Mouse (Mus musculus): ENCODE data around the gene Cachd1. TPM values are rescaled to one million over a fixed set of nuclear protein-coding genes. Genes with fewer than 3 reads are reported as not detected.

Gene Cachd1
- 34.7 and 35.5 TPM in 2 replicates for polyA plus RNA-seq (2016; fragmentation: Nextera tagmentation; extraction: Ambion mirVana)

- Histone ChIP-seq H3K27me3 (no peaks in the 10 kb centered on the region), H3K4me3 (peak within 1 kb of the TSS; percentile 91), H3K9ac (peak within 1 kb of the TSS; percentile 95), H3K36me3 (no peaks in the 10 kb centered on the region), H3K4me1 (peaks cover 33% of the 10 kb centered on the region), H3K9me3 (replicated peaks) (no peaks in the 10 kb centered on the region; the same call in 1 of the 2 replicates), H3K4me2 (replicated peaks) (peak within 1 kb of the TSS; percentile 82), H3K27ac (peak within 1 kb of the TSS; percentile 93)
- peak; percentile 78 for ATAC-seq (ENCODE audit: low FRiP score)
- under 1% methylated on average over 42 of the region's 50 CpGs for WGBS
Observed at GRCm38 (mm10) chr4:100776043-100776870, at the start of gene Cachd1. TSS of gene Cachd1 (plus strand) at chr4:100776675.

GRCm38 (mm10) chr4:100728896-100729479 lies 47.5 kb upstream of the Cachd1 start:
- WGBS, result 87% methylated on average over 5 of the region's 5 CpGs
- no peak overlapping the region for H3K27ac ChIP-seq

GRCm38 (mm10) chr4:100735098-100735935 lies 41.2 kb upstream of the Cachd1 start:
- Histone ChIP-seq H3K27me3 (no peaks in the 10 kb centered on the region), H3K4me2 (replicated peaks) (no peak overlapping the region), H3K9ac (no peak overlapping the region), H3K4me3 (no peak overlapping the region), H3K9me3 (replicated peaks) (no peaks in the 10 kb centered on the region), H3K27ac (no peak overlapping the region), H3K4me1 (no peaks in the 10 kb centered on the region), H3K36me3 (no peaks in the 10 kb centered on the region)
- WGBS, result 78% methylated on average over 9 of the region's 9 CpGs
- no peak for ATAC-seq (ENCODE audit: low FRiP score)

More at GRCm38 (mm10) chr4:100728896-100729479, 47.5 kb upstream of the Cachd1 start:
- Histone ChIP-seq H3K4me2 (replicated peaks) (no peak overlapping the region), H3K36me3 (no peaks in the 10 kb centered on the region), H3K4me3 (no peak overlapping the region), H3K9me3 (replicated peaks) (no peaks in the 10 kb centered on the region), H3K4me1 (0 out of 2 replicates have a peak, but pooled peaks cover 7% of the 10 kb centered on the region), H3K27me3 (no peaks in the 10 kb centered on the region), H3K9ac (no peak overlapping the region)
- ATAC-seq (ENCODE audit: low FRiP score), result no peak

DNA sequence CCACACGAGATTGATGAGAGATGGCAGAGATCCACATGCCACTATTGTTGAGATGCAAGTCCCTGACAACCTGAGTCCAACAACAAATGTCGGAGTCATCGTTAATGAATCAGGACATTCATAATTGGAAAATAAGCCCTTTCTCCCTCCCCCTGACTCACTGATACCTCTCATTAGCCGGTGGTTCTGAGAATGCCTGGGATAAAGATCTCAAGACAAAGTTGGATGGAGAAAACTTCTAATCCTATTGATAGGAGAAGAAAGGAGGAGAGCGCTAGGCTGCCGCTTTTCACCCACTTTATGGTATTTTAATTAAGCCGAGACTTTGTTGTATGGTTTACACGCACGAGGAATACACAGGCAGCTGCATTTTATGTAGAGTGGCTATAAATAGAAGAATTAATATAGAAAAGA lies 40.5 kb upstream of the Cachd1 start:
- no peaks in the 10 kb centered on the region for H3K4me1 ChIP-seq
- no peak overlapping the region for H3K4me2 ChIP-seq (replicated peaks)
- 56% methylated on average over 9 of the region's 9 CpGs for WGBS
- no peaks in the 10 kb centered on the region for H3K36me3 ChIP-seq
- no peaks in the 10 kb centered on the region for H3K9me3 ChIP-seq (replicated peaks)
- H3K27ac ChIP-seq, result no peak overlapping the region
- ATAC-seq (ENCODE audit: low FRiP score), result no peak
- no peak overlapping the region for H3K9ac ChIP-seq
- H3K27me3 ChIP-seq, result no peaks in the 10 kb centered on the region
- no peak overlapping the region for H3K4me3 ChIP-seq

DNA sequence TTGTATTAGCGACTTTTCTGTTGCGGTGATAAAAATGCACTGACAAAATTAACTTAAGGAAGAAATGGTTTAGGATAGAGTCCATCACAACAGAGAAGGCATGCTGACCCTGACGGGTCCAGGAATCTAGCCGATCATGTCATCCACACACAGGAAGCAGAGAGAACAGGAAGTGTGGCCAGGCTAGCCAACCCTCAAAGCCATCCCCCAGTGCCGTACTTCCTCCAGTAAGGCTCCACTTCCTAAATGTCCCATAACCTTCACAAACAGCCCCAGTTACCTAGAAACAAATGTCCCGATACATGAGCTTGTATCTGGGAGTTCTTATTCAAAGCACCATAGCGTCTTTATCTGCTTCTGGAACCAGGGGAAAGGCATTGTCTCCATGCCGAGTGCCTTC lies 32.9 kb upstream of the Cachd1 start:
- Histone ChIP-seq H3K4me3 (no peak overlapping the region), H3K4me2 (replicated peaks) (no peak overlapping the region), H3K36me3 (no peaks in the 10 kb centered on the region), H3K9me3 (replicated peaks) (0 out of 2 replicates have a peak, but pooled peaks cover 3% of the 10 kb centered on the region), H3K9ac (no peak overlapping the region), H3K27me3 (no peaks in the 10 kb centered on the region), H3K27ac (no peak overlapping the region), H3K4me1 (no peaks in the 10 kb centered on the region)
- WGBS, result 82% methylated on average over 8 of the region's 8 CpGs
- no peak for ATAC-seq (ENCODE audit: low FRiP score)

- WGBS, result 91% methylated on average over 2 of the region's 2 CpGs
- H3K4me3 ChIP-seq, result no peak overlapping the region
- no peaks in the 10 kb centered on the region for H3K4me1 ChIP-seq
- ATAC-seq (ENCODE audit: low FRiP score), result no peak
- H3K27me3 ChIP-seq, result no peaks in the 10 kb centered on the region
- no peaks in the 10 kb centered on the region for H3K36me3 ChIP-seq
- H3K27ac ChIP-seq, result no peak overlapping the region
- H3K9ac ChIP-seq, result no peak overlapping the region
- H3K9me3 ChIP-seq (replicated peaks), result no peaks in the 10 kb centered on the region
- H3K4me2 ChIP-seq (replicated peaks), result no peak overlapping the region
Observed at GRCm38 (mm10) chr4:100752278-100752677, 24.2 kb upstream of the Cachd1 start.

DNA sequence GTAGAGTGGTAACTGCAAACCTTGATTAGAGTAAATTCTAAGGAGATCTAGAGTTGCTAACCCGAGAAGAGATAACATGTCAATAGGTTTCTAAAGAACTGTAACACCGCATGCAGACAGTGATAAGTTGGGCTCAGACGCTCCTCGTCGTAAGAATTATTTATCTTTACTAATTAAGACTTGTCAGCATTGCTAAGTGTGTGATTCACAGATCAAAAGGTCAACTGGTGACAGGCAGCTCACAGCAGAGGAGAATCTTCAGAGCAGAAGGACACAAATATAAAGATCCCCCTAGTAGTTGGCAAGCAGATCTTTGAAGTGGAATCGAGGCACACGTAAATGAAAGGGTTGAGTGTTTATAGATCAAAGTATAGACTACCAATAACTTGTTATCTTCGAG lies 20.8 kb upstream of the Cachd1 start:
- no peaks in the 10 kb centered on the region for H3K4me1 ChIP-seq
- H3K4me2 ChIP-seq (replicated peaks), result no peak overlapping the region
- H3K36me3 ChIP-seq, result no peaks in the 10 kb centered on the region
- no peaks in the 10 kb centered on the region for H3K9me3 ChIP-seq (replicated peaks)
- H3K4me3 ChIP-seq, result no peak overlapping the region
- no peak overlapping the region for H3K27ac ChIP-seq
- 78% methylated on average over 8 of the region's 8 CpGs for WGBS
- no peaks in the 10 kb centered on the region for H3K27me3 ChIP-seq
- H3K9ac ChIP-seq, result no peak overlapping the region
- ATAC-seq (ENCODE audit: low FRiP score), result no peak

- no peaks in the 10 kb centered on the region for H3K36me3 ChIP-seq
- H3K4me1 ChIP-seq, result no peaks in the 10 kb centered on the region
- H3K9ac ChIP-seq, result no peak overlapping the region
- no peak overlapping the region for H3K4me2 ChIP-seq (replicated peaks)
- no peak overlapping the region for H3K4me3 ChIP-seq
- ATAC-seq (ENCODE audit: low FRiP score), result no peak
- no peaks in the 10 kb centered on the region for H3K27me3 ChIP-seq
- H3K27ac ChIP-seq, result no peak overlapping the region
- H3K9me3 ChIP-seq (replicated peaks), result no peaks in the 10 kb centered on the region
Observed at GRCm38 (mm10) chr4:100756499-100756898, 20.0 kb upstream of the Cachd1 start.

- H3K4me3 ChIP-seq, result no peak overlapping the region
- no peaks in the 10 kb centered on the region for H3K9me3 ChIP-seq (replicated peaks)
- no peak overlapping the region for H3K4me2 ChIP-seq (replicated peaks)
- no peaks in the 10 kb centered on the region for H3K36me3 ChIP-seq
- WGBS, result 75% methylated on average over 6 of the region's 6 CpGs
- H3K27me3 ChIP-seq, result no peaks in the 10 kb centered on the region
- no peak overlapping the region for H3K9ac ChIP-seq
- no peak overlapping the region for H3K27ac ChIP-seq
- no peak for ATAC-seq (ENCODE audit: low FRiP score)
- H3K4me1 ChIP-seq, result no peaks in the 10 kb centered on the region
Observed at GRCm38 (mm10) chr4:100758265-100758898, 18.1 kb upstream of the Cachd1 start.

DNA sequence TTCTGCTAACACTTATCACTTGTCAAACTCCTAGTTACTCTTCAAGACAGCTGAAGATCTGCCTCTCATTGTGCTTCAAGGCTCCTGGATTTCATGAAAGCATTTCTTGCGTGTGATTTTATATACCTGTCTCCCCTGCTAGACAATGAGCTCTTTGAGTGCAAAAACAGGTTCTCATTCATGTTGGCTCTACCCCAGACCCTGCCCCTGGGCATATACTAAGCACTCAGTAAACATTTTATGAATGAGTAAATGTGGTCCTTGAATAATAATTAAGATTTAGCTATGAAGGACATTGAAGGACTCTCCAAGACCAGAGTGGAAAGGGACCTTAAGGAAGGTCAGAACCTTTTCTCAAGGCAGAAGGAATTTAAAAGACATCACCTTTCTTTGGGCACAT lies 16.9 kb upstream of the Cachd1 start:
- H3K4me3 ChIP-seq, result no peak overlapping the region
- ATAC-seq (ENCODE audit: low FRiP score), result no peak
- no peak overlapping the region for H3K27ac ChIP-seq
- H3K27me3 ChIP-seq, result no peaks in the 10 kb centered on the region
- no peaks in the 10 kb centered on the region for H3K4me1 ChIP-seq
- 79% methylated on average over 1 of the region's 1 CpGs for WGBS
- no peaks in the 10 kb centered on the region for H3K9me3 ChIP-seq (replicated peaks)
- H3K36me3 ChIP-seq, result no peaks in the 10 kb centered on the region
- no peak overlapping the region for H3K9ac ChIP-seq
- H3K4me2 ChIP-seq (replicated peaks), result no peak overlapping the region

DNA sequence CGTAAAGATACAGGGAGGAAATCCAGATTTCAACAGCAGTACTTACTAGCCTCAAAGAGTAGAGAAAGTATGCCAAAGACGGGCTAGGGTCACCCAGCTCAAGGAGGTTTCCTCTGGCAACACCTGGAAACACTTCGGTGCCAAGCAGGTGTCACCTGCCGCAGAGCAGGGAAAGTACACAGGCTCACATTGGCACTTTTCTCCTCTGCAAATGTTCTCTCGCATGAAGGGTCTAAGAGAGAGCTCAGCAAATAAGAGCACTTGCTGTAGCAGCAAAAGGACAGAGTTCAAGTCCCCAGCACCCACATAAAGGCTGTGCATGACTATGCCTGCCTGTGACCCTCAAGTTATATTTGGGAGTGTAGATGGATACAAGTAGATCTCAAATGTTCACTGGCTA lies 16.1 kb upstream of the Cachd1 start:
- Histone ChIP-seq H3K4me2 (replicated peaks) (no peak overlapping the region), H3K9ac (no peak overlapping the region), H3K27ac (no peak overlapping the region), H3K4me1 (no peaks in the 10 kb centered on the region), H3K36me3 (no peaks in the 10 kb centered on the region), H3K4me3 (no peak overlapping the region), H3K9me3 (replicated peaks) (no peaks in the 10 kb centered on the region), H3K27me3 (no peaks in the 10 kb centered on the region)
- 91% methylated on average over 5 of the region's 5 CpGs for WGBS
- ATAC-seq (ENCODE audit: low FRiP score), result no peak

DNA sequence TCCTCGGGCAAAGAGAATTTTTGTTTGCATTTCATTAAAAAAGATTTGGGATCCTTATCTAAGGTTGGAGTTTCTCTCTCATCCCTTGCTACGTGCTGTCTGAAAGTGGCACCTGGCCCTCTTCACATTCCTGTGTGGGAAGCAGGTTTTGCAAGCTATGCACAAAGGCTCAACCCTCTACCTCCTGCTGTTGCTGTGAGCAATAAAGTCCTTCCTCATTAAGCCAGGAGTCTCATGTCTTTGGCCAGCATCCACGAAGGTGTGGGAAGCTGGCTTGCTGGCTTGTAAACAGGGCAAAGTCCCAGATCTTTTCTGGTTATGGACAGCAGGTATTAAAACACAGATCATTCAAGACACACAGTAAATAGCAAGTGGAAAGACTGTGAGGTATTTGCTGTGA lies 7.9 kb upstream of the Cachd1 start:
- H3K4me1 ChIP-seq, result no peaks in the 10 kb centered on the region
- H3K27me3 ChIP-seq, result no peaks in the 10 kb centered on the region
- WGBS, result 59% methylated on average over 3 of the region's 3 CpGs
- H3K36me3 ChIP-seq, result no peaks in the 10 kb centered on the region
- no peak overlapping the region for H3K9ac ChIP-seq
- H3K4me2 ChIP-seq (replicated peaks), result no peak overlapping the region
- no peak overlapping the region for H3K27ac ChIP-seq
- ATAC-seq (ENCODE audit: low FRiP score), result no peak
- H3K4me3 ChIP-seq, result no peak overlapping the region
- H3K9me3 ChIP-seq (replicated peaks), result no peaks in the 10 kb centered on the region; the same call in 1 of the 2 replicates

Measured in hindbrain, embryonic 12.5 days (tissue).